10 mouse cellular contexts compared by ENCODE assay signal in the genomic region with DNA sequence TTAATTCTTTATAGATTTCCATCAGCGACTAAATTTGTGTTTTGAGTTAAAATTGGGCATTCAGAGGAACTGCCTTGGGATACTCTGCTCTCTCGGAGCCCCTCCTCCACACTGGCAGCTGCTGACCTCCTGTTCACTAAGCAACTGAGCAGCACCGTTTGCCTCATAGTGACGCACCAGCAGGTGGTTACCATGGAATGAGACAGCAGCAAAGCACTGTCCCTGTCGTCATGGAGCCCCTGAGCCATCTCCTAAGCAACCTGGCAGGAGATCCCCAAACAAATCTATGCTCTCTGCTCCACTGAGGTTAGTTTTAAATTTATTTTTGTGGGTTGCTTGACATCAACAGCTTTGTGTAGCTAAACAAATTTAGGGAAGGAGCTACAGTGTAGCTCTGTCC.
DNase-seq lines count a peak whose midpoint lies in the region; ATAC-seq lines count a peak whose summit lies in the region.
"Had no signal": no experiment of that assay in that cellular context is flagged by ENCODE, and none has a peak within 500 bp of the region (broad histone marks: within the 10 kb centered on the region; RNA-seq: fewer than 3 reads in every experiment).

No protein-coding gene starts in this region.

- no peak overlapping the region for H3K27ac ChIP-seq in heart, embryonic 10.5 days
- H3K27ac ChIP-seq in hindbrain, embryonic 14.5 days, result peak overlapping the region; percentile 52
- H3K27ac ChIP-seq in midbrain, embryonic 12.5 days (replicated peaks), result no peak overlapping the region
- H3K27ac ChIP-seq: liver, embryonic 14.5 days had no signal

- no peak overlapping the region for H3K4me3 ChIP-seq in heart, embryonic 10.5 days
- no peak overlapping the region for H3K4me3 ChIP-seq in hindbrain, embryonic 14.5 days (replicated peaks; ENCODE audit: low read length)
- no peak overlapping the region for H3K4me3 ChIP-seq in midbrain, embryonic 12.5 days
- H3K4me3 ChIP-seq: erythroblast, embryonic 14.5 days had no signal

- peak; percentile 4 to 12 for DNase-seq in heart, adult 18-20 months
- DNase-seq in heart, embryonic 10.5 days (ENCODE audit: low spot score), result no peak
- peak; percentile 9 for DNase-seq in embryo, embryonic 11.5 days (ENCODE audit: low read depth, low spot score)
- peak; percentile 64 for DNase-seq in hindbrain, embryonic 14.5 days (ENCODE audit: low spot score)
- no peak for DNase-seq in thymus, adult 18-20 months
- no peak for DNase-seq in kidney, adult 9 months
- DNase-seq in spleen, postnatal 10 days (ENCODE audit: low spot score in 2 of 2), result no peak

- H3K27me3 ChIP-seq in heart, embryonic 10.5 days (ENCODE audit: insufficient read depth, poor library complexity, severe bottlenecking), result no peaks in the 10 kb centered on the region
- H3K27me3 ChIP-seq in hindbrain, embryonic 14.5 days (ENCODE audit: control insufficient read depth, insufficient read depth, low read length), result no peaks in the 10 kb centered on the region
- H3K27me3 ChIP-seq in midbrain, embryonic 12.5 days, result no peaks in the 10 kb centered on the region

- WGBS in heart, embryonic 10.5 days, result 16% methylated on average over 5 of the region's 5 CpGs
- WGBS in hindbrain, embryonic 14.5 days, result 3% methylated on average over 5 of the region's 5 CpGs
- WGBS in midbrain, embryonic 12.5 days, result 2% methylated on average over 5 of the region's 5 CpGs

- H3K36me3 ChIP-seq in heart, embryonic 10.5 days, result no peaks in the 10 kb centered on the region
- no peaks in the 10 kb centered on the region for H3K36me3 ChIP-seq in hindbrain, embryonic 14.5 days (replicated peaks; ENCODE audit: control insufficient read depth, insufficient read depth)
- no peaks in the 10 kb centered on the region for H3K36me3 ChIP-seq in midbrain, embryonic 12.5 days

- H3K4me1 ChIP-seq in heart, embryonic 10.5 days, result no peaks in the 10 kb centered on the region
- H3K4me1 ChIP-seq in hindbrain, embryonic 14.5 days (replicated peaks; ENCODE audit: control insufficient read depth, insufficient read depth, low read length), result peaks cover 15% of the 10 kb centered on the region
- H3K4me1 ChIP-seq in midbrain, embryonic 12.5 days, result peaks cover 20% of the 10 kb centered on the region

- 0 out of 2 replicates have a peak overlapping the region, but pooled peaks have one; percentile 12 for H3K4me2 ChIP-seq in hindbrain, embryonic 14.5 days (replicated peaks)
- H3K4me2 ChIP-seq in midbrain, embryonic 12.5 days (replicated peaks), result no peak overlapping the region; the same call in 1 of the 2 replicates

- no peak overlapping the region for H3K9ac ChIP-seq in hindbrain, embryonic 14.5 days
- no peak overlapping the region for H3K9ac ChIP-seq in midbrain, embryonic 12.5 days (replicated peaks)
- H3K9ac ChIP-seq: liver, embryonic 14.5 days had no signal

- H3K9me3 ChIP-seq in heart, embryonic 10.5 days, result no peaks in the 10 kb centered on the region
- H3K9me3 ChIP-seq in hindbrain, embryonic 14.5 days (ENCODE audit: control insufficient read depth, low read length), result no peaks in the 10 kb centered on the region
- H3K9me3 ChIP-seq in midbrain, embryonic 12.5 days, result no peaks in the 10 kb centered on the region

- peak; percentile 94 for ATAC-seq in hindbrain, embryonic 14.5 days (ENCODE audit: low FRiP score)
- peak; percentile 84 for ATAC-seq in midbrain, embryonic 12.5 days (ENCODE audit: low FRiP score, low read depth)

Comparison
In these comparisons a context has a peak if more than half of its experiments do, and no peak if none do; other contexts are left out.
1. DNase-seq: peak in heart, adult 18-20 months (2 of 2), embryo, embryonic 11.5 days (single experiment) and hindbrain, embryonic 14.5 days (single experiment); none in heart, embryonic 10.5 days (single experiment), thymus, adult 18-20 months (0 of 2), kidney, adult 9 months (single experiment) and spleen, postnatal 10 days (0 of 2).